Mouse (Mus musculus): Measurements from ENCODE around the gene Megf11.

GRCm38 (mm10) chr9:64644129-64644528 lies 258.7 kb downstream of the Megf11 start:
- TF ChIP-seq CTCF (IDR thresholded peaks at IDR 0.05; ENCODE audit: extremely low read depth, insufficient read depth, low read length), result no peak
- no peak for TF ChIP-seq POLR2A (IDR thresholded peaks at IDR 0.05; ENCODE audit: extremely low read depth, insufficient read depth, low read length)
